Mouse (Mus musculus) ovary, adult 18-20 months (tissue): ENCODE measurements around the gene A2m.

ENCODE experiments used
- DNase-seq: peaks from one replicate; pipeline ENCODE4 v3.0.0; 2022; ENCODE audit warnings: low spot score, mixed read lengths

A2m gene

GRCm38 (mm10) chr6:121635076-121635475 lies at the start of gene A2m:
TSS of gene A2m (plus strand) at chr6:121635376.
- no peak for DNase-seq

- no peak for DNase-seq
These were observed 45.0 kb upstream of the A2m start for GRCm38 (mm10) chr6:121590131-121590530.

GRCm38 (mm10) chr6:121600927-121601326 lies 34.2 kb upstream of the A2m start:
- DNase-seq = no peak

- DNase-seq = no peak
These were observed 27.3 kb upstream of the A2m start for GRCm38 (mm10) chr6:121607861-121608260.

- DNase-seq = no peak
These were observed 23.4 kb upstream of the A2m start for GRCm38 (mm10) chr6:121611796-121612195.

GRCm38 (mm10) chr6:121617476-121617875 lies 17.7 kb upstream of the A2m start:
- no peak for DNase-seq

GRCm38 (mm10) chr6:121622525-121622924 lies 12.7 kb upstream of the A2m start:
- no peak for DNase-seq

GRCm38 (mm10) chr6:121634520-121634919 lies 656 bp upstream of the A2m start:
- DNase-seq = no peak

GRCm38 (mm10) chr6:121635878-121636371 lies 749 bp downstream of the A2m start:
- DNase-seq = no peak

- no peak for DNase-seq
These were observed 13.3 kb downstream of the A2m start for GRCm38 (mm10) chr6:121648499-121648898.
